Mouse (Mus musculus) adrenal gland, postnatal 14 days (tissue): ENCODE measurements around the gene Klhl15. TPM values are rescaled to one million over a fixed set of nuclear protein-coding genes. Genes with fewer than 3 reads are reported as not detected.

Source experiments
- DNase-seq: peaks from one replicate; pipeline ENCODE4 v3.0.0; 2021; ENCODE audit warnings: mixed read lengths
- long read RNA-seq, 2 experiments: library from polyadenylated mRNA; stranded (forward); transcript quantifications; one replicate each; pipeline ENCODE4 v2.0.0; 2021
- microRNA-seq, 2 experiments: library from miRNA; unstranded; fragments of <30 nt; microRNA quantifications; one replicate each; pipeline ENCODE4 v1.2.0; 2021
- total RNA-seq: library from RNA; stranded (reverse); gene quantifications from 2 replicates; pipeline ENCODE4 v1.2.3, GENCODE M21; 2021

Klhl15 gene
- total RNA-seq = 15.7 and 15.9 TPM in 2 replicates
- long read RNA-seq, experiment 1, partial matches to known transcripts = 1 of 13 reads
- long read RNA-seq, experiment 1, other reads (novel, unspliced or antisense) = 6 of 13 reads
- long read RNA-seq, experiment 2, partial matches to known transcripts = 0 of 4 reads
- long read RNA-seq, experiment 2, other reads (novel, unspliced or antisense) = 3 of 4 reads

GRCm38 (mm10) chrX:94234532-94235189, at the start of gene Klhl15:
Gene Klhl15 (plus strand): TSS chrX:94234599.
- peak; percentile 91 for DNase-seq

GRCm38 (mm10) chrX:94185156-94185555, 49.2 kb upstream of the Klhl15 start:
- no peak for DNase-seq

- peak; percentile 58 for DNase-seq
Measured at GRCm38 (mm10) chrX:94193901-94194300, 40.5 kb upstream of the Klhl15 start.

- peak; percentile 71 for DNase-seq
Measured at GRCm38 (mm10) chrX:94197789-94198188, 36.6 kb upstream of the Klhl15 start.

- DNase-seq = no peak
Measured at GRCm38 (mm10) chrX:94212264-94212596, 22.2 kb upstream of the Klhl15 start.

GRCm38 (mm10) chrX:94212597-94213321, 21.6 kb upstream of the Klhl15 start, which contains the start of gene Eif2s3x:
Gene Eif2s3x (minus strand): TSS chrX:94212862.
- peak; percentile 93 for DNase-seq

- no peak for DNase-seq
Measured at GRCm38 (mm10) chrX:94213384-94213783, 21.0 kb upstream of the Klhl15 start.

GRCm38 (mm10) chrX:94233432-94233831, 967 bp upstream of the Klhl15 start:
- DNase-seq = peak; percentile 14

- no peak for DNase-seq
Measured at GRCm38 (mm10) chrX:94233936-94234531, 365 bp upstream of the Klhl15 start.

- peak; percentile 25 for DNase-seq
Measured at GRCm38 (mm10) chrX:94235190-94235555, 774 bp downstream of the Klhl15 start.

GRCm38 (mm10) chrX:94235601-94236000, 1.2 kb downstream of the Klhl15 start:
- DNase-seq = no peak

GRCm38 (mm10) chrX:94288923-94289322, 54.5 kb downstream of the Klhl15 start:
- peak; percentile 53 for DNase-seq

GRCm38 (mm10) chrX:94302928-94303327, 68.5 kb downstream of the Klhl15 start:
- no peak for DNase-seq

- no peak for DNase-seq
Measured at GRCm38 (mm10) chrX:94321036-94321902, 86.9 kb downstream of the Klhl15 start.

Small RNA genes lying within 50 kb of the gene (microRNA-seq; reads per million reads assigned to microRNA genes)
- gene Mir7673 = 0 to 0.38 reads per million in 2 experiments

Other genes starting within 250 kb of the Klhl15 start
- gene Zfx, start 110.9 kb upstream of the Klhl15 start, total RNA-seq = 28.1 and 28.6 TPM in 2 replicates
- 110 and 127 TPM in 2 replicates for gene Eif2s3x, start 21.7 kb upstream of the Klhl15 start, total RNA-seq
- gene Fam90a1b, start 132.2 kb downstream of the Klhl15 start, total RNA-seq = not detected in 2 replicates
- 123 and 127 TPM in 2 replicates for gene Apoo, start 132.5 kb downstream of the Klhl15 start, total RNA-seq